Mouse (Mus musculus) liver, embryonic 14.5 days (tissue): ENCODE data around the gene Sh2b2.

Experiments used
- CTCF ChIP-seq: IDR thresholded peaks from 2 replicates; pipeline ENCODE4 v1.5.1; 2016; ENCODE audit warnings: antibody characterized with exemption, low read depth, control low read depth
- EP300 ChIP-seq: IDR thresholded peaks from 2 replicates; pipeline ENCODE4 v1.6.1; 2016; ENCODE audit warnings: antibody characterized with exemption, low read depth

- TF ChIP-seq CTCF: no peak
- no peak for TF ChIP-seq EP300
Measured at GRCm38 (mm10) chr5:136266077-136266476, 19.7 kb upstream of the Sh2b2 start.
